Comparison of ENCODE assay signal across 1 mouse cellular context in the genomic region with DNA sequence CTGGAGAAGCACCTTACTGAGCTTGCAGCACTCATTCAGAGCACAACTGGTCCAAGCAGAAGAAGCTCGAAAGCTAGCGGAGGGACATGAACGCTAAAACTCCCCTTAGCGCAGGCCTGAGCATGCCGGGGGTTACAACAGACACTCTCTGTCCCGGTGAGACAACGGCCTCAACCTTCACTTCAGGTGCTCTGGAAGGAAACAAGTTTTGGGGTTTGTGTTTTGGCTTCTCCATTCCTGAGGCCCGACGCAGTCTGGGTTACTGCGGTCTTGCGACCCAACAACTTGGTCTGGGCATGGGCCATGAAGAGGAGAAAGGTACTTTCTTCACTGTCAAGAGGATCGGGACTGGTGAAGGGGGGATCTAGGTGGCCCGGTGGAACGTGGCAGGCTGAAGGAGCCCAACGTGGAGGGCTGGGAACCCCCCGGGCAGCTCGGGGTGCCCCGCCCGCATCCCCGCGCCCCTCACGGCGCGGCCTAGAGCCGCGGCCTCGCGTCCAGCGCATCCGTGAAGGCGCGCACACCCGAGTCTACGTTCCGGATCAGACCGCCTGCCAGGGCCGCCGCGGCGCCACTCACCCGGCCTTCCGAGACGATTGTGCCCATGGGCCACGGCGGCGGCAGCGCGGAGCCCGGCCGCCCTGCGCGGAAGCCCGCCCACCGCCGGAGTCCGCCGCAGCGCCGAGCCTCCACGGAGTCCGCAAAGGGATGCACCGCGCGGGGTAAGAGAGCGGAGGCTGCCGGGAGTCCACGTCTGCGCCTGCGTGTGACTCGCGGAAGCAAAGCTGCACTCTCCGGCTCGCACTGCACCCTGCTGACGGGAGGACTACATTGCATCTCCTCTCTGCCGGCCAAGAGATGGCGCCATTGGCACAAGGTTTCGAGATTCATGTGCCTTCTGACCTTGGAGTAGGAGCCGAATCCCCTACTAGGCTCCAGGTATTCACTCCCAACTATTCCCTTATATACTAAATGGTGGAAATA.
TF ChIP-seq lines count a peak whose summit lies in the region.

No protein-coding gene starts in this region.

TF ChIP-seq in CH12.LX, 34 proteins besides CTCF, POLR2A, EP300 and RAD21:
- TF ChIP-seq NELFE (IDR thresholded peaks at IDR 0.05; ENCODE audit: low read depth, low read length) (peak; percentile 97), CHD2 (IDR thresholded peaks at IDR 0.05; ENCODE audit: low read length) (no peak), MXI1 (IDR thresholded peaks at IDR 0.05; ENCODE audit: low read depth, low read length) (no peak), TCF12 (IDR thresholded peaks at IDR 0.05; ENCODE audit: low read depth, low read length) (peak; percentile 95), MAZ (IDR thresholded peaks at IDR 0.05; ENCODE audit: low read depth, low read length) (no peak), SIN3A (IDR thresholded peaks at IDR 0.05; ENCODE audit: low read length) (peak; percentile 69; the same call in 1 of the 2 replicates), E2F4 (IDR thresholded peaks at IDR 0.05; ENCODE audit: insufficient replicate concordance, low read depth, low read length) (no peak), UBTF (IDR thresholded peaks at IDR 0.05; ENCODE audit: low read depth, low read length) (no peak), ZC3H11A (IDR thresholded peaks at IDR 0.05; ENCODE audit: low read depth, low read length) (peak; percentile 91), USF2 (conservative IDR thresholded peaks at IDR 0.05; ENCODE audit: low read depth, low read length) (no peak), KAT2A (IDR thresholded peaks at IDR 0.05; ENCODE audit: insufficient replicate concordance, low read length) (peak; percentile 73; the same call in 1 of the 2 replicates), PAX5 (IDR thresholded peaks at IDR 0.05; ENCODE audit: low read length) (no peak), MAX (IDR thresholded peaks at IDR 0.05; ENCODE audit: low read length) (peak; percentile 73), NRF1 (IDR thresholded peaks at IDR 0.05; ENCODE audit: low read depth, low read length) (peak; percentile 91), JUN (IDR thresholded peaks at IDR 0.05; ENCODE audit: insufficient read depth, low read depth, low read length) (no peak), ZMIZ1 (IDR thresholded peaks at IDR 0.05; ENCODE audit: low read depth, low read length) (0 out of 2 replicates have a peak, but pooled peaks have one; percentile 35), USF1 (IDR thresholded peaks at IDR 0.05; ENCODE audit: low read depth, low read length) (no peak), MAFK (IDR thresholded peaks at IDR 0.05; ENCODE audit: insufficient replicate concordance, low read length) (no peak), ZNF384 (IDR thresholded peaks at IDR 0.05; ENCODE audit: low read depth, low read length) (no peak), GABPA (IDR thresholded peaks at IDR 0.05; ENCODE audit: insufficient replicate concordance, low read depth, low read length) (peak; percentile 91), ELF1 (IDR thresholded peaks at IDR 0.05; ENCODE audit: low read depth, low read length) (peak; percentile 97), SMC3 (IDR thresholded peaks at IDR 0.05; ENCODE audit: low read depth, low read length) (peak; percentile 98), POLR2AphosphoS2 (IDR thresholded peaks at IDR 0.05; ENCODE audit: low read depth, low read length) (no peak), IRF4 (IDR thresholded peaks at IDR 0.05; ENCODE audit: low read depth, low read length) (peak; percentile 39; the same call in 1 of the 2 replicates), MEF2A (IDR thresholded peaks at IDR 0.05; ENCODE audit: borderline replicate concordance, low read depth, low read length) (peak; percentile 71; the same call in 1 of the 2 replicates), ETS1 (conservative IDR thresholded peaks at IDR 0.05; ENCODE audit: low read depth, low read length) (peak; percentile 15; the same call in 1 of the 2 replicates), ZKSCAN1 (IDR thresholded peaks at IDR 0.05; ENCODE audit: borderline replicate concordance, low read depth, low read length) (no peak), RCOR1 (conservative IDR thresholded peaks at IDR 0.05; ENCODE audit: low read depth, low read length) (no peak), TBP (conservative IDR thresholded peaks at IDR 0.05; ENCODE audit: low read depth, low read length) (peak; percentile 73), BHLHE40 (IDR thresholded peaks at IDR 0.05; ENCODE audit: low read depth, low read length) (no peak), HCFC1 (IDR thresholded peaks at IDR 0.05; ENCODE audit: low read depth, low read length) (peak; percentile 90), JUND (conservative IDR thresholded peaks at IDR 0.05; ENCODE audit: low read depth, low read length) (peak; percentile 61; the same call in 1 of the 2 replicates), CHD1 (IDR thresholded peaks at IDR 0.05; ENCODE audit: low read depth, low read length) (no peak), MYC (IDR thresholded peaks at IDR 0.05; ENCODE audit: low read depth, low read length) (peak; percentile 66; the same call in 1 of the 2 replicates)
